Mouse (Mus musculus) heart, adult 2 months (tissue): Measurements from ENCODE around the gene Klhdc10. TPM values are rescaled to one million over a fixed set of nuclear protein-coding genes. Genes with fewer than 3 reads are reported as not detected.

Experiments used
- DNase-seq, 2 experiments: peaks; one replicate each; pipeline ENCODE4 v3.0.0; 2021
- H3K27ac ChIP-seq: fragments of 200-600 bp; 2 replicates; pipeline ENCODE4 v1.8.1; 2022
- H3K27me3 ChIP-seq: fragments of 200-500 bp; 2 replicates; pipeline ENCODE4 v1.6.1; 2012; ENCODE audit warnings: mild to moderate bottlenecking, low read length, inconsistent platforms, mixed read lengths; ENCODE audit not compliant: control insufficient read depth, insufficient read depth
- H3K36me3 ChIP-seq: fragments of 200-500 bp; 2 replicates; pipeline ENCODE4 v1.6.1; 2012; ENCODE audit warnings: low read length, inconsistent platforms; ENCODE audit not compliant: control insufficient read depth, insufficient read depth
- H3K4me1 ChIP-seq: fragments of 200-500 bp; 2 replicates; pipeline ENCODE4 v1.6.1; 2011; ENCODE audit warnings: low read length; ENCODE audit not compliant: control insufficient read depth, insufficient read depth
- H3K4me3 ChIP-seq: fragments of 200-600 bp; 2 replicates; pipeline ENCODE4 v1.8.1; 2022
- H3K79me2 ChIP-seq: fragments of 200-500 bp; replicated peaks from 2 replicates; pipeline ENCODE4 v1.6.1; 2012; ENCODE audit warnings: mild to moderate bottlenecking, inconsistent platforms, low read length, moderate library complexity, mixed read lengths; ENCODE audit not compliant: control insufficient read depth, insufficient read depth
- H3K9ac ChIP-seq: fragments of 200-500 bp; 2 replicates; pipeline ENCODE4 v1.6.1; 2012; ENCODE audit warnings: low read depth, mild to moderate bottlenecking, control low read depth, inconsistent platforms, low read length, mixed read lengths
- CTCF ChIP-seq: fragments of 200-600 bp; IDR thresholded peaks from 2 replicates; pipeline ENCODE4 v1.8.1; 2022; ENCODE audit warnings: antibody characterized with exemption, mild to moderate bottlenecking, moderate library complexity
- EP300 ChIP-seq: fragments of 200-500 bp; IDR thresholded peaks from 2 replicates; pipeline ENCODE4 v1.6.1; 2011; ENCODE audit warnings: low read depth, low read length, control low read depth; ENCODE audit not compliant: insufficient read depth
- POLR2A ChIP-seq: fragments of 200-500 bp; IDR thresholded peaks from 2 replicates; pipeline ENCODE4 v1.6.1; 2011; ENCODE audit warnings: mild to moderate bottlenecking, low read depth, low read length, control low read depth; ENCODE audit not compliant: insufficient read depth
- WGBS: fragments of 180-500 bp; shearing (Covaris S2); methylation state at CpG from one replicate; pipeline ENCODE4 v1.1.7; 2018; 5-methylcytosine and 5-hydroxymethylcytosine counted together
- intact Hi-C: fragments of 180-260 bp; cut with DNase I; formaldehyde crosslinking; loops from one replicate; pipeline ENCODE4 v1.15.1; 2025
- polyA plus RNA-seq: library from polyadenylated mRNA; depleted of rRNA; stranded (reverse); fragments of >200 nt; gene quantifications from 2 replicates; pipeline ENCODE4 v1.2.3, GENCODE M21; 2012
- total RNA-seq, 2 experiments: library from RNA; stranded (reverse); gene quantifications; 2 replicates each; pipeline ENCODE4 v1.2.3; 2021

Gene Klhdc10
- total and polyA plus RNA-seq, 3 experiments: 19.4 to 52.0 (median 47.4) TPM

DNA sequence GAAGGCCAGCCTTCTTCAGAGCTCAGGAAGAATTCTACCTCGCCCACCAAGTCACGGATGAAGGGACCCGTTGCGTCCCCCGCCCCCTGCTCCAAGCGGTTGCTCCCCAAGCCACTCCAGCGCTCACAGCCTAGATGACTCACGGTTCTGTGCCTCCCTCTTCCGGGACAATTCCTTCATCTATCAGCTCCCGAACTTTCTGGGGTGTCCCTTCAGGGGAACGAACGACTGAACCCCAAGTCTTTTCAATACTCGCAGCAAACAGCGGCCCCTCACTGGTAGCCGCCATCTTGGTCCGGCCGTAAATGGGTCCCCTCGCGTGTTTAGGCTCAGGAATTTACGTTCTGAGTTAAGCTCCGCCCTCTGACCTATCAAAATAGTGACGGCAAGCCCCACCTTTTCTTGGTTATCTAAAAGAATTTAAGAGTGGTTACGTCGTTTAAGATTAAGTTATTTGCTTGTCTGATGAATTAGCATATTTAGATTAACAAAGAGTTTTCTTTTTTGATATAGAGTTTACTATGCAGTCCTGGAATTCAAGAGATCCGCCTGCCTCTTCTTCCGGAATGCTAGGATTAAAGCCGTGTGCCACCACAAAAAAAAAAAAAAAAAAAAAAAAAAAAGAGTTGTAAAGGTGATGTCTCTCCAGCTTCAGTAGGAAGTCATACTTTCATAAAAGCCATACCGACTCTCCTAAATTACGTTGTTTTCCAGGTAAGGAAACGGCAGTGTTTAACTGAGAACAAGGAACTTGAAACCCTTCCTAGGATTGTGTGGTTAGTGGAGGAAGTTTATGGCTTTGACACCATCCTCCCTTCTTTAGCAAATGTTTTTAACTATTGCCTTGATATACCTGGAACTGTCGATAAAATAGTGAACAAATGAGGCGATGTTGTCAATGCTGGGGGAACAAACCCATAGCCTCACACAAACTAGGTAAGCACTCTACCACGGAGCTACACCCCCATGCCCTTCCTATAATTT, 10.7 kb upstream of the Klhdc10 start, which contains the start of gene Zc3hc1:
TSS of gene Zc3hc1 (minus strand) at position 315 of the 984 bp plus-strand sequence.
- no peaks in the 10 kb centered on the region for H3K27me3 ChIP-seq
- H3K36me3 ChIP-seq: no peaks in the 10 kb centered on the region
- TF ChIP-seq CTCF: no peak
- TF ChIP-seq POLR2A: peak; percentile 86
- 0 out of 2 replicates have a peak, but pooled peaks have one; percentile 22 for TF ChIP-seq EP300
- H3K4me1 ChIP-seq: no peaks in the 10 kb centered on the region; the same call in 1 of the 2 replicates
- H3K9ac ChIP-seq: peak within 1 kb of the TSS; percentile 70
- intact Hi-C loops: no loop called here
- H3K27ac ChIP-seq: peak within 1 kb of the TSS; percentile 76
- 14% methylated on average over 33 of the region's 33 CpGs for WGBS
- no peaks in the 10 kb centered on the region for H3K79me2 ChIP-seq
- peak within 1 kb of the TSS; percentile 69 for H3K4me3 ChIP-seq
- peak; percentile 79 to 81 for DNase-seq

DNA sequence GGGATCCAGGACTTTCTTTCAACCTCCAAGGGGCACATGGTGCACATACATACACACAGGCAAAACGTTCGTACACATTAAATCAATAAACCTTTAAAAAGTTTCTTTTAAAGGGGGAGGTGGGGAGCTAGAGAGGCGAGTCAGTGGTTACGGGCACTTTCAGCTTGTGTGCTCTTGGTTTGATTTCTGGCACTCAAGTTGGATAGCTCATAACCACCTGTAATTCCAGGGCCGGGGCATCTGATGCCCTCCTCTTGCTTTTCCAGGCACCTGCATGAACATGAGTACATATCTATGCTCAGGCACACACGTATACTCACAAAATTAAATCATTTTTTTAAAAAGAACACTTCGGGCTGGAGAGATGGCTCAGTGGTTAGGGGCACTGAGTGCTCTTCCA, 9.7 kb upstream of the Klhdc10 start:
- Histone ChIP-seq H3K36me3 (no peaks in the 10 kb centered on the region), H3K4me3 (no peak overlapping the region), H3K79me2 (no peaks in the 10 kb centered on the region), H3K9ac (no peak overlapping the region), H3K4me1 (no peaks in the 10 kb centered on the region; the same call in 1 of the 2 replicates), H3K27me3 (no peaks in the 10 kb centered on the region), H3K27ac (no peak overlapping the region)
- 94% methylated on average over 7 of the region's 7 CpGs for WGBS
- TF ChIP-seq EP300 (no peak), CTCF (no peak), POLR2A (no peak)
- no peak for DNase-seq
- intact Hi-C loops: no loop called here

DNA sequence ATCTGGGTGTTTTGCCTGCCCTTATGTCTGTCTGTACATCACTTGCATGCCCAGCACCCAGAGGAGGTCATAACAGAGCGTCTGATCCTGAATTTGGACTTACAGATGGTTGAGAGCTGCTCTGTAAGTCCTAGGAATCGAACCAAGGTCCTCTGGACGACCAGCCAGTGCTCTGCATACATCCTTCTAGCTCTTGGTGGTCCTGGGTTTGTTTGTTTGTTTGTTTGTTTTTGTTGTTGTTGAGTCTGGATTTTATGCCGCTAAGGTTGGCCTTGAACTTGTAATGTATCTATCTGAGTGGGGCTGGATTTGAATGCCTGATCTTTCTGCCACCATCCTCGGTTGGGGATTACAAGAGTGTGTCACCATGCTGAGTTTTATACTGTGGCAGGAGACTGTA, 1.5 kb upstream of the Klhdc10 start:
- no peaks in the 10 kb centered on the region for H3K36me3 ChIP-seq
- DNase-seq: no peak
- H3K27ac ChIP-seq: no peak overlapping the region
- H3K79me2 ChIP-seq: no peaks in the 10 kb centered on the region; the same call in 1 of the 2 replicates
- no peak for TF ChIP-seq CTCF
- no peak for TF ChIP-seq EP300
- TF ChIP-seq POLR2A: no peak
- no peak overlapping the region for H3K4me3 ChIP-seq
- WGBS: 82% methylated on average over 5 of the region's 5 CpGs
- no peaks in the 10 kb centered on the region for H3K27me3 ChIP-seq
- peaks cover 3% of the 10 kb centered on the region for H3K4me1 ChIP-seq
- H3K9ac ChIP-seq: no peak overlapping the region
- intact Hi-C loops: loop anchor here (5.0 to 10.0 kb wide), 2 partner anchors 495 to 632 kb away; partner anchors contain the start of gene Copg2

DNA sequence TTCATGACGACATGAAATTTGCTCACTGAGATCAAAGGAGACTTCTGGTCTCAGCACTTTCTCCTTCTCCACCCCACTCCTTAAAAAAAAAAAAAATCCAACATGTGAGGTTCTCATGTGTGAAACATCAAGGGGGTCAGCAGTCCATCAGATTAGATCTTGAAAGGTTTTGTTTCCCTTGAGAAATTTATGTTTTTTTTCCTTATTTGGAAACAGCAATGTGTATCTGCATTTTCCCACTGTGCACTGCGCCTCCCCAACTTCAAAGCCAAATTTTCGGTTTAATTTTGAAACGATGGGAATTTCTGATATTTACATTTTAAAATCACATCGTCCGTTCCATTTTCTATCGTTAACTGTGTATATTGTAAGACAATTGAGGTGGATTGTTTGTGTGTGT, 952 bp upstream of the Klhdc10 start:
- Histone ChIP-seq H3K4me1 (peaks cover 3% of the 10 kb centered on the region), H3K27ac (peak overlapping the region; percentile 81), H3K27me3 (no peaks in the 10 kb centered on the region), H3K36me3 (no peaks in the 10 kb centered on the region), H3K4me3 (peak overlapping the region; percentile 72; the same call in 1 of the 2 replicates), H3K9ac (no peak overlapping the region), H3K79me2 (no peaks in the 10 kb centered on the region; the same call in 1 of the 2 replicates)
- intact Hi-C loops: loop anchor here (5.0 to 10.0 kb wide), 2 partner anchors 494 to 632 kb away; partner anchors contain the start of gene Copg2
- no peak for DNase-seq
- 6% methylated on average over 7 of the region's 7 CpGs for WGBS
- no peak for TF ChIP-seq CTCF
- no peak for TF ChIP-seq POLR2A
- TF ChIP-seq EP300: no peak

DNA sequence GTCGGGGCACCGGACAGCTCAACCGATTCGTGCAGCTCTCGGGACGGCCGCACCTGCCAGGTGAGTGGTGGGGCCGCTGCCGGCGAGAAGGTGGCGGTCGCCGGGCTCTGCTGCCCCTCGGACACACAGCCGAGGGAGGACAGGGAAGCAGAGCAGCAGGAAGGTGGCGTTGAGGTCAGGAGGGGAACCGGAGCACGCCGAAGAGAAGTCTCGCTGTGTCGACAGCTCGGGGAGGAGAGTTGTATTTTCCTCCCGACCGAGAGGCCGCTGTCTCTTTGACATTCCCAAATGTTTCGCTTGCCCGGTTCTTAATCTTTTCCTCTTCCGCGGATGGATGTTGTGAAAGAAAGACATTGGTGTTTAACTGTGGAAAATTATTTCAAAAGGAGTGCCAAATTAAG, 423 bp downstream of the Klhdc10 start:
- H3K4me1 ChIP-seq: peaks cover 3% of the 10 kb centered on the region
- H3K79me2 ChIP-seq: peaks cover 2% of the 10 kb centered on the region; the same call in 1 of the 2 replicates
- intact Hi-C loops: loop anchor here (5.0 to 10.0 kb wide), 2 partner anchors 493 to 630 kb away; partner anchors contain the start of gene Copg2
- no peak for DNase-seq
- H3K27ac ChIP-seq: peak overlapping the region; percentile 88
- WGBS: 0% methylated on average over 29 of the region's 29 CpGs
- TF ChIP-seq POLR2A (no peak), EP300 (no peak), CTCF (no peak)
- peak overlapping the region; percentile 95 for H3K9ac ChIP-seq
- no peaks in the 10 kb centered on the region for H3K27me3 ChIP-seq
- H3K4me3 ChIP-seq: peak overlapping the region; percentile 72
- no peaks in the 10 kb centered on the region for H3K36me3 ChIP-seq

DNA sequence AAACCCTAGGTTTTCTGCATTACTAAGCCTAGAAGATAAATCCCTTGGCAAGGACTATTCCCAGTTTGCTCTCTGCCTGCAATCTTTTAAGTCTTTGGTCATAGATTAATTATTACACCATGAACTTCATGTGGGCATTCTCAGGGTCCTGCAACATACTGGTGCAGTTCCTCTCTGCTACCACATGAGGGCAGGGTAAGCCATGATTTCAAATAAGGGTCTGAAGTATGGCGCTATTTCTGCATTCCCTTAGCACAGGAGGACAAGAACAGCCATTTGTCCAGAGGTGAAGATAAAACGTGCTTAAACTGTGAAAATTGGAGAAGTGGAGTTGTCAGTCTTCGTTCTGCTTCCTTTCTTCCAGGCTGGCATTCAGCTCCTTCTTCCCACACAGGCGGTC, 1.8 kb downstream of the Klhdc10 start:
- H3K27ac ChIP-seq: no peak overlapping the region; the same call in 1 of the 2 replicates
- intact Hi-C loops: loop anchor here (5.0 to 10.0 kb wide), 2 partner anchors 491 to 629 kb away; partner anchors contain the start of gene Copg2
- 20% methylated on average over 4 of the region's 4 CpGs for WGBS
- peak overlapping the region; percentile 8 for H3K4me3 ChIP-seq
- peak; percentile 39 to 61 for DNase-seq
- no peaks in the 10 kb centered on the region for H3K27me3 ChIP-seq
- peaks cover 3% of the 10 kb centered on the region for H3K4me1 ChIP-seq
- no peak overlapping the region for H3K9ac ChIP-seq
- no peaks in the 10 kb centered on the region for H3K36me3 ChIP-seq
- TF ChIP-seq CTCF (no peak; the same call in none of the 2 replicates), EP300 (peak; percentile 84; the same call in 1 of the 2 replicates)
- peaks cover 4% of the 10 kb centered on the region; the same call in 1 of the 2 replicates for H3K79me2 ChIP-seq
